Mouse (Mus musculus): ENCODE data around the gene Acy3.

Gene Acy3

GRCm38 (mm10) chr19:3975866-3976265 lies 10.5 kb upstream of the Acy3 start:
- DNase-seq = no peak

- peak; percentile 90 for DNase-seq
These were observed 6.1 kb upstream of the Acy3 start for GRCm38 (mm10) chr19:3980309-3980708.

- no peak for DNase-seq
These were observed 5.5 kb upstream of the Acy3 start for GRCm38 (mm10) chr19:3980917-3981316.

- no peak for DNase-seq
These were observed 2.7 kb upstream of the Acy3 start for GRCm38 (mm10) chr19:3983527-3984200.

GRCm38 (mm10) chr19:3985261-3985681 lies 1.1 kb upstream of the Acy3 start:
- peak; percentile 34 for DNase-seq

- DNase-seq = no peak
These were observed 1.7 kb downstream of the Acy3 start for GRCm38 (mm10) chr19:3988066-3988465.

- DNase-seq = no peak
These were observed 2.4 kb downstream of the Acy3 start for GRCm38 (mm10) chr19:3988750-3989149.

- no peak for DNase-seq
These were observed 4.4 kb downstream of the Acy3 start for GRCm38 (mm10) chr19:3990804-3991203.

GRCm38 (mm10) chr19:3991562-3991961 lies 5.2 kb downstream of the Acy3 start:
- DNase-seq = no peak

- DNase-seq = no peak
These were observed 5.6 kb downstream of the Acy3 start for GRCm38 (mm10) chr19:3991966-3992365.

GRCm38 (mm10) chr19:3992416-3992815 lies 6.0 kb downstream of the Acy3 start, which contains the start of gene Tbx10:
Gene Tbx10, plus strand, starts transcription at chr19:3992752.
- no peak for DNase-seq

- DNase-seq = no peak
These were observed 8.6 kb downstream of the Acy3 start for GRCm38 (mm10) chr19:3994932-3995331.

- no peak for DNase-seq
These were observed 9.1 kb downstream of the Acy3 start for GRCm38 (mm10) chr19:3995505-3995904.

- DNase-seq = no peak
These were observed 9.7 kb downstream of the Acy3 start for GRCm38 (mm10) chr19:3996106-3996505.

- no peak for DNase-seq
These were observed 10.4 kb downstream of the Acy3 start for GRCm38 (mm10) chr19:3996747-3997146.

- no peak for DNase-seq
These were observed 10.9 kb downstream of the Acy3 start for GRCm38 (mm10) chr19:3997231-3997630.

- DNase-seq = no peak
These were observed 12.0 kb downstream of the Acy3 start for GRCm38 (mm10) chr19:3998335-3998734.

- DNase-seq = no peak
These were observed 12.9 kb downstream of the Acy3 start for GRCm38 (mm10) chr19:3999121-3999730.

- DNase-seq = peak; percentile 97
These were observed 13.9 kb downstream of the Acy3 start, which contains the start of the genes Nudt8 and Gm49405 for GRCm38 (mm10) chr19:4000119-4000900. Gene Nudt8, plus strand, starts transcription at chr19:4000580. Gene Gm49405, plus strand, starts transcription at chr19:4000626.

- DNase-seq = no peak
These were observed 14.7 kb downstream of the Acy3 start for GRCm38 (mm10) chr19:4000949-4001525.

GRCm38 (mm10) chr19:4001752-4002151 lies 15.4 kb downstream of the Acy3 start:
- no peak for DNase-seq

- DNase-seq = no peak
These were observed 16.7 kb downstream of the Acy3 start, which contains the start of gene Doc2g for GRCm38 (mm10) chr19:4003112-4003511. Gene Doc2g, plus strand, starts transcription at chr19:4003313.

GRCm38 (mm10) chr19:4003641-4004040 lies 17.3 kb downstream of the Acy3 start:
- DNase-seq = no peak
